8 mouse cellular contexts compared by ENCODE assay signal in genomic region chr15:78851505-78852153, GRCm38 (mm10). TPM values are rescaled to one million over a fixed set of nuclear protein-coding genes. Genes with fewer than 3 reads are reported as not detected.
DNase-seq lines count a peak whose midpoint lies in the region; ATAC-seq lines count a peak whose summit lies in the region.

No protein-coding gene starts in this region.

- peak overlapping the region; percentile 53 for H3K4me3 ChIP-seq in megakaryocyte, embryonic 14.5 days (replicated peaks)

- peak; percentile 81 for DNase-seq in WW6 (ENCODE audit: low read depth, low spot score)
- DNase-seq in gastrocnemius, postnatal 10 days, result peak; percentile 96
- peak; percentile 94 for DNase-seq in induced T-regulatory cell, adult 2 months (ENCODE audit: low read depth)
- peak; percentile 82 for DNase-seq in left cerebral cortex, adult 8-10 months (ENCODE audit: low spot score in 2 of 2)
- peak; percentile 93 to 94 for DNase-seq in right cerebral cortex, adult 2 months (ENCODE audit: low spot score in 2 of 2)
- peak; percentile 79 for DNase-seq in urinary bladder, postnatal 10 days (ENCODE audit: low spot score)

- H3K36me3 ChIP-seq in megakaryocyte, embryonic 14.5 days (replicated peaks; ENCODE audit: low read length), result no peaks in the 10 kb centered on the region

- peak; percentile 96 for ATAC-seq in common myeloid progenitor, adult 5-6 weeks (replicated peaks; ENCODE audit: low read depth, poor library complexity, severe bottlenecking)

- peaks cover 63% of the 10 kb centered on the region for H3K27me3 ChIP-seq in megakaryocyte, embryonic 14.5 days (replicated peaks)

- peaks cover 52% of the 10 kb centered on the region for H3K4me1 ChIP-seq in megakaryocyte, embryonic 14.5 days

- no peaks in the 10 kb centered on the region for H3K9me3 ChIP-seq in megakaryocyte, embryonic 14.5 days

RNA-seq across cellular contexts. Expression of gene Lgals2, which starts 3.7 kb away (rescaled TPM):
- total RNA-seq in common myeloid progenitor, adult 5-6 weeks (2017), result not detected in 2 replicates
- total RNA-seq in gastrocnemius, postnatal 10 days (2021), result not detected
- total RNA-seq in left cerebral cortex, adult 8-10 months (2022), result not detected
- polyA plus RNA-seq in megakaryocyte, embryonic 14.5 days (2012; ENCODE audit: insufficient read depth, low replicate concordance), result not detected in 2 replicates

RNA-seq across cellular contexts. Expression of gene Cdc42ep1, which starts 9.2 kb away (rescaled TPM):
- not detected in 2 replicates for total RNA-seq in common myeloid progenitor, adult 5-6 weeks (2017)
- 10 to 100 TPM; 26.3 to 35.0 TPM for total RNA-seq in gastrocnemius, postnatal 10 days (2021)
- total RNA-seq in left cerebral cortex, adult 8-10 months (2022), result 10 to 100 TPM; 16.8 to 22.9 (median 20.1) TPM
- 1.2 and 3.7 TPM in 2 replicates for polyA plus RNA-seq in megakaryocyte, embryonic 14.5 days (2012; ENCODE audit: insufficient read depth, low replicate concordance)

RNA-seq across cellular contexts. Expression of gene Gga1, which starts 25.4 kb away (rescaled TPM):
- total RNA-seq in common myeloid progenitor, adult 5-6 weeks (2017), result 9.3 and 19.5 TPM in 2 replicates
- 10 to 100 TPM; 31.1 to 33.8 TPM for total RNA-seq in gastrocnemius, postnatal 10 days (2021)
- 10 to 100 TPM; 53.5 to 64.7 (median 57.6) TPM for total RNA-seq in left cerebral cortex, adult 8-10 months (2022)
- 198 and 388 TPM in 2 replicates for polyA plus RNA-seq in megakaryocyte, embryonic 14.5 days (2012; ENCODE audit: insufficient read depth, low replicate concordance)

RNA-seq across cellular contexts. Expression of gene Gm49510, which starts 47.8 kb away (rescaled TPM):
- 2.7 TPM in 1 of 2 replicates, not detected in the other for total RNA-seq in common myeloid progenitor, adult 5-6 weeks (2017)
- total RNA-seq in gastrocnemius, postnatal 10 days (2021), result not detected
- under 1 TPM in 2 of 4 experiments, not detected in 2; 0.36 to 0.46 TPM for total RNA-seq in left cerebral cortex, adult 8-10 months (2022)
- 2.9 and 8.0 TPM in 2 replicates for polyA plus RNA-seq in megakaryocyte, embryonic 14.5 days (2012; ENCODE audit: insufficient read depth, low replicate concordance)

RNA-seq across cellular contexts. Expression of gene Sh3bp1, which starts 47.9 kb away (rescaled TPM):
- total RNA-seq in common myeloid progenitor, adult 5-6 weeks (2017), result 17.4 and 33.3 TPM in 2 replicates
- 10 to 100 TPM in 1 of 2 experiments, 1 to 10 TPM in 1; 6.0 to 11.6 TPM for total RNA-seq in gastrocnemius, postnatal 10 days (2021)
- 10 to 100 TPM; 26.2 to 38.6 (median 32.2) TPM for total RNA-seq in left cerebral cortex, adult 8-10 months (2022)
- 1,441 and 3,817 TPM in 2 replicates for polyA plus RNA-seq in megakaryocyte, embryonic 14.5 days (2012; ENCODE audit: insufficient read depth, low replicate concordance)

Comparison
In these comparisons a context has a peak if more than half of its experiments do, and no peak if none do; other contexts are left out.
1. Peak in every context shown above with its lines: DNase-seq, ATAC-seq and H3K4me3 ChIP-seq.
2. RNA of gene Cdc42ep1, which starts 9.2 kb away (total RNA-seq): 26.3 to 35.0 TPM in gastrocnemius, postnatal 10 days and 16.8 to 22.9 TPM in left cerebral cortex, adult 8-10 months; not detected in common myeloid progenitor, adult 5-6 weeks; every median in the first group is over 10 times any median in the second.